Mouse (Mus musculus) embryo, embryonic 11 days (tissue): ENCODE measurements around the gene Trip11.
"Not testable (repeated sequence)": the region's sequence is repeated elsewhere in the genome, so short reads cannot be mapped to it uniquely, and the experiment has no call there.

Source experiments
- DNase-seq: peaks from one replicate; pipeline ENCODE4 v3.0.0-alpha.2; 2015

The Trip11 gene

DNA sequence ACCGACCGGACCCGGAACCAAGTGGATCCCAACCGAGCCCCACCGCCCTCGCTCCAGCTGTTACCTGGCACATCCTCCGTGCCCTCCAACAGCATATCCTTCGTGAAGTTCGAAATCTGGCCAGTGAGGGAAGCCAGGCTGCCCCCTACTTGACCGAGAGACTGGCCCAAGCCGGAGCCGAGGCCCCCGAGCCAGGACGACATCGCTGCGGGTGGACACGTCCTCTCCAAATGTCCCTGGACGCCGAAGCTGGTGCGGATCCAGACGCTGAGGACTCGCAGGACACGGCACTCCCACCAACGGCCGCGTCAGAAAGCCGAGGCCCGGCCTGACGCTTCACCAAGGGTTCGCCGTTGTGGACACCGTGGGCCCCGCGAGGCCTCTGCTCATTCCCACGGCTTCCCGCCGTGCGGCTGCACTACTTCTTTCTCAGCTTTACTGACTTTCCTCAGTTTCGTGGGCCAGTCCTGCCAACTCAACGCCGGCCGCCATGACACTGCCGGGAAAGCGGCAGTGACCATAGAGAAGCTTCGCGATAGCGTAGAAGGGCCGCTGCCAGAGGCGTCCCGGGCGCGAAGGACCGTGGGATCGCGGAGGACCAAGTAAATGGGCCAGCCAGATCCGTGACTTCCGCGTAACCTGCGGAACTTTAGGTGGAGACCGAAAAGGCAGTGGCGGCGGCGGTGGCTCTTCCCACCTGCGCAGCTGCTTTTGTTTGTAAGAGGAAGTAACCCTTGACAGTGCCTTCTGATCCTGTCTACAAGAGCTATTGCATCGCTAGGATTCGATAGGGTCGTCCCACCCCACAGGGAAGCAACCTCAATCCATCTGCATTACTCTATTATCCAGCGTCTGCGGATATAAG, at the start of gene Trip11:
Gene Trip11, minus strand, starts transcription at position 642 of the 865 bp plus-strand sequence.
- DNase-seq = peak; percentile 95

DNA sequence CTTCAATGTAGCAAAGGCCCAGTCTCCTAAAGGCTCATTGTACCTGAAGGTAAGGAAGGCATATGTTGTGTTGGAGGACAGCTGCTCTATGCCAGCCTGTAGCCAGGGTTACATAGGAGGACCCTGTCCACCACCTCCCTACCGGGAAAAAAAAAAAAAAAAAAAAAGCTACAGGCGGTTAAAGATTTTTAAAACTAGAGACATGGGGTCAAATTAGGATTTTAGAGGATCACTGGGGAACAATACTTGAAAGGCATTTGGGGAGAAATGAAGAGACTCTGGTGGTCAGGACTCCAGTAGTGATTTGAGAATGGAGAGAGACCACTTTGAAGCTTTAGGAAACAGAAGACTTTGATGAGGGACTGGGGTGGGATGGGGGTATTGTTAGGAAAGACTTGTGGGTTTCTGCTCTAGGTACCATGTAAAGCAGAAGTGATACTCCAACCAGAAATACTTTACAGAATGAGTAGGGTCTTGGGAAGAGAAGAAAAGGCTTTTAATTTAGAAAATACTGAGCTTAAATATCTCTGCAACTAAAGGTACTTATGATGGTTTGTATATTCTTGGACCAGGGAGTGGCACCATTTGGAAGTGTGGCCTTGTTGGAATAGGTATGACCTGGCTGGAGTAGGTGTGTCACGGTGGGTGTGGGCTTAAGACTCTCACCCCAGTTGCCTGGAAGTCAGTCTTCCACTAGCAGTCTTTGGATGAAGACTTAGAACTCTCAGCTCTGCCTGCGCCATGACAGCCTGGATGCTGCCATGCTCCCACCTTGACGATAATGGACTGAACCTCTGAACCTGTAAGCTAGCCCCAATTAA, 46.1 kb upstream of the Trip11 start:
- not testable (repeated sequence) for DNase-seq

DNA sequence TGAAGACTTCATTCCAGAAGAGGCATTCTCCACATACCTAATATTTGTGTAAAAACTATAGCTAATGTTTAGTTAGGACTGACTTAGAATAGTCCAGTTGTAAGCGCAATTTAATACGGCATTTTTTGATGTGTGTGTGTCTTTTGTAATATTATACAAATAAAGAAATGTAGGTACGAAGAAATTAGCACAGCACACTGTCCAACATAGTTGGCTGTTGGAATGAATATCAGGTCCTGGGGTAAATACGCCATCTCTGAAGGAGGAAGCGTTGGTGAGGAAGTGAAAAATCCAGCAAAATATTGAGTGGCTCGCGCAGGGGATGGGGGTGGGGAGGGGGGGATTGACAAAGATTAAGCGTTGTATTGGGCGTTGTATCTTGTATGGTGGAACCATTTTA, 45.5 kb upstream of the Trip11 start:
- no peak for DNase-seq

DNA sequence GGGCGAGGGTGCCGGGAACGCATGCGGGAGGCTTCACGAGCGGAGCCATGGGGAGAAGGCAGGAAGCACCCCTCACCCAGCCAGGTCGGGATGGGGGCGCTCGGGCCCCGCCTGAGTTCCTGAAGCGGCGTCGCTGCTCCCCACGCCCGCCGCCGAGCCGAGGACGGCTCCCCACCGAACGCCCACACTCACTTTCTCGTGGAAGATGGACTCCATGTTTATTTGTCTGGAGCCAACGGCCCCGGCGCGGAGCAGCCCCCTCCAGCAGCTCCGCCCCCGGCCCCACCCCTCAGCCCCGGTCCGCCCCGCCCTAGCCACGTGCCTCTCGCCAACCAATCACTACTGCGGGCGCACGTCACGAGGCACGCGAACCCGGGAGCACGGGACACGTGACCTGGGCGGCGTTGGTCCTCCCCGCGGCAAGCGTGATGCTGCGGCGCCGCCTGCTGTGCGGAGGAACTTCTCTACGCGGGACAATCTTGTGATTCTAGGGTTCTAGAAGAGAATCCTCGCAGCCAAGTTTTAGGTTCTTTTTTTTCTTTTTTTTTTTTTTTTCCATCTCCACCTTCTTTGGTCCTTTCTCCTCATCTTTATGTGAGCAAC, 45.0 kb upstream of the Trip11 start, which contains the start of gene Atxn3:
Gene Atxn3, minus strand, starts transcription at position 305 of the 603 bp plus-strand sequence.
- DNase-seq = peak; percentile 98

DNA sequence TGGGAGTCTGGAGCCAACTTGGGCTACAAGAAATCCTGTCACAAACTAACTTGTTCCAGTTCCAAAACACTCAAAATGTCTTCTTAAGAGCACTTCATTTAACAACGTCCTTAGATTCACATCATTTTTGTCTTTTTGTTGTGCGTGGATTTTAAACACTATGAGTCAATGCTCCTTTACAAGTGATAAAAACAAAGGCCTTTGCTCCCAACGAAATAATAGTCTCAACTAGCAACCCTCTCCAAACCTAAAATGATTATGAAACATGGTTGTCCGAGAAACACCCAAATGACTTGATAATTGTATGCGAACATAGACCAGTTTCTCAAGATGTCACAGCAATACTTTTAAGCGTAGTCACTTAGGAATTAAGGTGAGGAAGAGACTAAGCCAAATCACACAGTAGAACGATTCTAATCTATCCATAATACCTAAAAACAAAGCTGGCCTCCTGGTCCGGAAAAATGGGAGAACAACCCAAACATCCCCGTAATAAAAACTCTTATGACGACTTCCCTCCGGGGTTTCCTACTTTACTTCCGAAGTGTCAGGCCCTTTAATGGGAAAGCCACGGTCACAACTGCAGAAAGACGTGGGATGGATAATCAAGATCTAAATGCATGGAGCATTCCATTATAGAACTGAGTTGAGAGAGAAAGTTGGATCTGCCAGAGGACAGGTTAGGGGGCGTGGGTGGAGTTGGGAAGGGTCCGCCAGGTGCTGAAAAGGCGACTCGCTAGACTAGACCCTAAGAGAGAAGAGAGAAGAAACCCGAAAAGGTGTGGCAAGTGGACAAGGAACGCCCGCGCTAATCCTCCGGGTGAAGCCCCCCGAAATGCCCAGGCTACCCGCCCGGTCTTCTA, 44.2 kb upstream of the Trip11 start:
- peak; percentile 29 for DNase-seq

DNA sequence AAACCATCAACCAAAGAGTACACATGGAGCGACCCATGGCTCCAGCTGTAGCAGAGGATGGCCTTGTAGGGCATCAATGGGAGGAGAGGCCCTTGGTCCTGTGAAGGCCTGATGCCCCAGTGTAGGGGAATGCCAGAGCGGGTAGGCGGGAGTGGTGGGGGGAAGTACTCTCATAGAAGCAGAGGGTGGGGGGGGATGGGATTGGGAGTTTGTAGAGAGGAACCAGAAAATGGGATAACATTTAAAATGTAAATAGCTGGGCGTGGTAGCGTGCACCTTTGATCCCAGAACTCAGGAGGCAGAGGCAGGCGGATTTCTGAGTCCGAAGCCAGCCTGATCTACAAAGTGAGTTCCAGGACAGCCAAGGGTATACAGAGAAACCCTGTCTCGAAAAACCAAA, 42.8 kb upstream of the Trip11 start:
- not testable (repeated sequence) for DNase-seq

DNA sequence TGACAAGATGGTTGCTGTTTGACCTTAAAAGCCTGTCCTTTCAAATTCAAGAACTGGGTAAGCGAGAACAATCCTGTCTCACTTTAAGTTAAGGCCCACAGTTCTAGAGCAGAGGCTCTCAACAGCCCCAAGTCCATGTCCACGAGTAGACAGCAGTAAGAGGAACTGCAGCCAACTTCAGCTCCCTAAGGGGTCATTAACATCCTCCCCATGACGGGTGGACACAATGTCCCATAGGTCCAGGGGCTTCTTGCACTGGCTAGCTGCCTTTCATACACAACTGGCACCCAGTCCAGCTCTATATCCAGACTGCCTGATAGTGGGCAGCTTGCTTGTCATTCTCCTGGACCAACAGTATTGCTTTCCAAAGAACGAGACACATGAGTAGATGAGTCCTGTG, 35.7 kb upstream of the Trip11 start:
- DNase-seq = no peak

DNA sequence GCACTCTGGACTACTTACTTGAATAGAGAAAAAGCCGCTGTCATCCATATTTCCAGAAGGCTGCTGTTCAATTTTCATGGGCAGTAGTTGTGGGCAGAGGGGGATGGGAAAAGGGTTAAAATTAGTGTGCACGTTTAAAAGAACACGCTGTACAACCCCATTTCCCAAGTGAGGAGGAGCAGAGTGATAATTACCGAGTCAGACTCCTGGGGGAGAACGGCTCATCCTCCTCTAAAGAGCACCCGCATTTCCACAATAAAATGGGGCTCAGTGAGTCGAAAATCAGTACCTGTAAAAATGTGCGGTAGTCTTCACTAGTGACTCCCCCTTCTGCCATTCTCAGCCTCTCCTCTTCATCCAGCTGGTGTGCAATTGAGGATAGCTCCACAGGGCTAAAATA, 34.9 kb upstream of the Trip11 start:
- DNase-seq = no peak

DNA sequence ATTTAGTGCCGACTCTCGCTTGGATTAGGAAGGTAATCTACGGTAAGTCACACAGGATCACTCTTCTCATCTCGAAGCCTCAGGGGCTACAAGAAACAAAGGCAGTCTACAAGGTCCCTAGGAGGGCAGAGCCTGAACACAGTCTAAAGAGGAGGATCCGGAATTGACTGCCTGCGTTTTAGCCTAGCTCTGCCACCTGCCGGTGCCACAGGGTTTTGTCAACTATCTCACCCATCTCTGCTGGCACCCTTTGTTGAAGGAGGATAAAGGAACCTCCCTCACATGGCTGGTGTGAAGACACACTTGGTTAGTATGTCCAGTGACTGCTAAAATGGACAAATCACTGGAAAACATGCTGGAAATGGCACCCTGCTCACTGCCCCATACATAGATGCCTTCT, 24.5 kb upstream of the Trip11 start:
- DNase-seq = no peak

DNA sequence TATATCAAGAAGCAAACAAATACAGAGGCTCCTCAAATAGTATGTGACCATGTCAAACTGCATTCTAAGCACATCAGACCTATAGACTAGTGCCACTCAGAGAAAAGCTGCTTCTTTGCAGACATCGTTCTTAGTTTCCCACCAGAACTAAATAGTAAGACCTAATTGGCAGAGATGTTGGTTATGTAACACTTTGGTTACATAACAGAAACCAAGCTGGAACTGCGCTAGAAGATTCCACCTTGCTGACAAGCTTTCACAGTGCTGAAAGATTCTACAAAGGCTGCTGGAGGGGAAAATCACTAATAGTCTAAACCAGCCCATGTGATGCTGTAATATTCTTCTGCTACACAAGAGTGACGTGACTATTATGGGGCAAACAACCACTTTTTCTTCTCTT, 22.2 kb upstream of the Trip11 start:
- DNase-seq = no peak

DNA sequence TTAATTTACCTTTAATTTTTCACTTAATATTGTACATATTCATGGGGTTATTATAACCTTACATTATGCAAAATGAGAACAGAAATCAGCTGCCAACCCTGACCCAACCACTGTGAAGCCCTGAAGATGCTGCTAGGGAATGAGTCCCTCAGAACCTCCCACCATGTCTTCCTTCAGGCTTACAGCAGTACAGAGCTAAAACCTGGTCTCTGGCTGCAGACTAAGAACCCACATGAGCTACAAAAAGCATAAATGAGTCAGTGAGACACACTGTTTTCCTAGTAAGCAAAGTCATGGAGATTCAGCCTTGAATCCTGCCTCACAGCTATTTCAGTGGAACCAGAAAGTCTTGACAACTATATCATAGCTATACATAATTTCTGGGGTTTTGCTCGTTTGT, 15.4 kb upstream of the Trip11 start:
- DNase-seq = no peak

DNA sequence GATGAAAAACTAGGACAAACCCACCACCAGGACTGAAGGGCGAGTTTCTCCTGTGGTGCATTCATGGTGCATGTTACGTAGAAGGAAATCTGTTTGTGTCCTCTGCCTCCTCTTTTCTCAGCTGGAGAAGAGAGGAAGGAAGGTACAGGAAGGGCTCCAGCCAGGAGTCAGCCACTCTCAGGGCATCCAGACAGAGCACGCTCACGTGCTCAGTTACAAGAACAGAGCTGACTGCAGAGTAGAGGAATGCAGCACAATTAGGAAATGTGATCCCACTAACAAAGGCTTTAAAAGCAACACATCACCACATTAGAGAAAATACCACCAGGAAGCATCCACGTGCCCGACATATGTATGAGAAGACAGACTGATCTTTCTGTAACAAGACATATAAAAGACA, 9.2 kb upstream of the Trip11 start:
- no peak for DNase-seq

DNA sequence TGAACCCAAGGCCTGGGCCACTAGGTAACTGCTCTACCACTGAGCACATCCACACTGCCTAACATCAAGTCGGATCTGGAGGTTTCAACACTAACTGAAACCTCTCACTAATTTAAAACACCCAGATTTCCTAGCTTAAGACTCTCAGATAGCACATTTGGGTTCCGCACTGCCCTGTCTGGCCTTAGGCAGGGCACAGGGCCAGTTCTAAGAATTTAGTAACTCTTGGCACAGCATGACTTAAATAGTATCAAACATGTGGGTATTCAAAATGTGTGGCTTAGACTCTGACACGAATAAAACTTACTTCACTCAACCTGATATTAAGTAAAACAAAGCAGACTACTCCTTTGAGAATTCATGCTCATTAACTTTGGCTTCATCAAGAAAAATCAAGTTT, 6.8 kb upstream of the Trip11 start:
- no peak for DNase-seq

DNA sequence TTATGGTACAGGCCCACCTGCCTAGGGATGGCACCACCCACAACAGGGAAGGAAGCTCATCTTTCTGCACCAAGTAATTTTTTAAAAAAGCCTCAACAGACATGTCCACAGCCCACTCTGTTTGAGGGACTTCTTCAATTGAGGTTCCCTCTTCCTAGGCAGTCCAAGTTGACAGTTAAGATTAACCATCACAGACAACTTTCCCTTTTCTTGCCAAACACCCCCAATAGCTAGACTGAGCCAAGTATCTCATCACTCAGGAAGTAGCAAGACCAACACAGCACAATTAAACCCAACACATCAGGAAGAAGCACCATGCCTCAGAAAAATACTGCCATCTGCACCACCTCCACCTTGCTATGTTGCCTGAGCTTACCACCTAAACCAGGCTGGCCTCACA, 4.1 kb upstream of the Trip11 start:
- DNase-seq = no peak

DNA sequence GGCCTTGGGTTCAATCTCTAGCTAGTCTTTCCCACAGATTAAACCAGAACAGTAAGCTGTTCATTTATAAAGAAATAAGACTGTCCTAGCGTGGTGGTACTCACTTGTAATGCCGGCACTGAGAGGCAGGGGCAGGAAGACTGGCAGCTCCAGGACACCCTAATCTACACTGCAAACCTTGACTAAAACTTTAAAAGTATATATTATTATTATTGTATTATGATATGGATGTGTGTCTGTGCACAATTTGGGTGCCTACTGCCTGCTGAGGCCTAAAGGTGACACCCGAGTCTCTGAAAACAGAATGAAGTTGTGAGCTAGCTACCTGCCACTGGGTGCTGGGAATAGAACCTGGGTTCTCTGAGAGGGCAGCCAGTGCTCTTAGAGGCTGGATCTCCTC, 1.7 kb downstream of the Trip11 start:
- no peak for DNase-seq

DNA sequence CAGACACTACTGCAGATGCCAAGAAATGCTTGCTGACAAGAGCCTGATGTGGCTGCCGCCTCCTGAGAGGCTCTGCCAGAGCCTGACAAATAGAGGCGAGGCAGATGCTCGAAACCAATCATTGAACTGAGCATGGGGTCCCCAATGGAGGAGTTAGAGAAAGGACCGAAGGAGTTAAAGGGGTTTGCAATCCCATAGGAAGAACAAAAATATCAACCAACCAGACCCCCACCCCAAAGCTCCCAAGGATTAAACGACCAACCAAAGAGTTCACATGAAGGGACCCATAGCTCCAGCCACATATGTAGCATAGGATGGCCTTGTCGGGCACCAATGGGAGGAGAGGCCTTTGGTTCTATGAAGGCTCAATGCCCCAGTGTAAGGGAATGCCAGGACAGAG, 2.7 kb downstream of the Trip11 start:
- no peak for DNase-seq

DNA sequence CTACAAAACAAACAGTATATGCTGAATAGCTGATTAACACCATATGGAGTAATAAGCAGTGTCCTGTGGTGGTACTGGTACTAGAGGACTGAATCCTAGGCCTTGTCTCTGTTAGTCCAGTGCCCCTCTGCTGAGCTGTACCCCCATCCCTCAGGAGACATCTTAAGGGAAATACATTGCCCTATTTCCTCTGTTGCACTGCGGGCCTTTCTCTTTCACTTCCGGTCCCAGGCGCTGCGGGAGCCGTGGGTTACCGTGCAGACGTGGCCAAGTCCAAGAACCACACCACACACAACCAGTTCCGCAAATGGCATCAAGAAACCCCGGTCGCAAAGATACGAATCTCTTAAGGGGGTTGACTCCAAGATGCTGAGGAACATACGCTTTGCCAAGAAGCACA, 7.2 kb downstream of the Trip11 start:
- no peak for DNase-seq

DNA sequence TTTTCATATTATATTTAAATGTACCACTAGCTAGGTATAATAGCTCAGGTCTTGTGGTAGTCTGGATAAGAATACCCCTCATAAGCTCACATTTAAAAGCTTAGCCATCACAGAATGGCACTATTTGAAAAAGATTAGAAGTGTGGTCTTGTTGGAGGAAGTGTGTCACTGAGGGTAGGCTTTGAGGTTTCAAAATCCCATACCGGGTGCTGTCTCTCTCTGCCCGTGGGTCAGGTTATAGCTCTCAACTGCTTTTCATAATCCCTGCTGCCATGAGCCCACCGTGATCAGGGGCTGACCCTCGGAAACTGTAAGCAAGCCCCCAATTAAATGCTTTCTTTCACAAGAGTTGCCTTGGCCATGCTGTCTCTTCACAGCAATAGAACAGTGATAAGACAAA, 8.2 kb downstream of the Trip11 start:
- DNase-seq = no peak

DNA sequence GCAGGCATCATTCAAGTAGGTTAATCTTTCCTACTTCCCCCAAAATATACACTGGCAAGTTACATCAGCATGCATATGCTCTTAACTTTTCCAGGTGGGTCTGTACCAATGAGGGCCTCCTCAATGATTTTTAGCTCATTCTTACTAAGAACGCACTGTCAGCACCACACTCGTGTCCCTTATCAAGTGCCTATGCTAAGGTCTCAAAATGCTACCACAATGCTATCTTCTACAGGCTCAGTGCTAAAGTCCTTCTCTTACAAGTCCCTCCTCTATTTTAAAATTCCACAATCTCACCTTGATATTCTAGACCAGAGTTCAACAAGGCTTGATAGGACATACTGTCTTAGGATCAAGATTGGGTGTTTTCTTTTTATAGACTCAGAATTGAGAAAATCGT, 8.9 kb downstream of the Trip11 start:
- DNase-seq = no peak

DNA sequence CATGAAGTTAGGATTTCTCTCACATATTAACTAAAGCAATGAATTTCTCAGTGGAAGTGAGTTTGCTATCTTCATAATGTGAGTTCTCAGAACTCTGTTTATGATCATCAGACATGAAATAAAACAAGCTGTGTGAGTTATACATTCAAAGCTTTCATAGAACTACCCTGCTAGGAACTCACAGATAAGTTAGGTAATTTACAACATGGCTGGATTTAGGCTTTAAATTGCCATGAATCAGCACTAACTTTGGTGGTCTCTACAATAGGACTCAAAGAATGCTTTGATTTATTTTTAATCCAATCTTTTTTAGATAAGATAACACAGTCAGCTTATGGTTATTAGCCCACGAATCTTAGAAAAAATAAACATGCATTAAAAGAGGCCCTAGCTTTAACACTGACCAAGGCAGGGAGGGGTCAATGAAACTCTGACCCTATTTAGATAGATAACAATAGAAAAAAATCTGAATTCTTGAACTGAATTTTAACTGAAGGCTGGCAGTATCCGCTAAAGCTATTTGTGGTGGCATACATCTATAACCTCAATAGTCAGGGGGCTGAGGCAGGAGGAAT, 13.3 kb downstream of the Trip11 start:
- DNase-seq = no peak

DNA sequence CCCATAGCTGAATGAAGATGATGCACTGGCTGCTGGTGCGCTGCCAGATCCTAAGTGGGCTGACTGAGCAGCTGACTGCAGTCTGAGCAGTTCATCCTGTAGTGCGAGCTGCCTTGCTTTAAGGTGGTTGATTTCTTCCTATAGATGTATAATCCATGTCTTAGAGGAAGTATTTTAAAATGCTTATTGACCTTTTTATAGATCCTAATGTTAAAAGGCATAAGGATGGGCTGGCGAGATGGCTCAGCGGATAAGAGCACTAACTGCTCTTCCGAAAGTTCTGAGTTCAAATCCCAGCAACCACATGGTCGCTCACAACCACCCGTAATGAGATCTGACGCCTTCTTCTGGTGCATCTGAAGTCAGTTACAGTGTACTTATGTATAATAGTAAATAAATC, 14.1 kb downstream of the Trip11 start:
- no peak for DNase-seq

DNA sequence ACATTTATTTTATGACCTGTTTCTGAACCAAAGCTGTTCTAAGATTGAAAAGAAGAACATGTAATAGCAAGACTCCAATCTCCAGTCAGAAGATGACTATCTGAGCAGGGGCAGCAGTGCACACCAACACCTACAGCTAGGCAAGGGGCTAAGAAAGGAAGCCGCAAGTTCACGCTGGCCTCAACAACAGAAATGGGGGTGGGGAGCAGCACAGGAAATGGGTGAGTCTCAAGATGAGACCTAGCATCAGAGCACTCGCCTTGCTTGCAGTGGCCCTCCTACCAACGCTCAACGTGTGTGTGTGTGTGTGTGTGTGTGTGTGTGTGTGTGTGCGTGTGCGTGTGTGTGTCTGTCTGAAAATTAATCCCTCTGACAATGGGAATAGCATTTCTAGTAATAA, 16.0 kb downstream of the Trip11 start:
- DNase-seq = no peak
